Mouse (Mus musculus) embryo, embryonic 11.5 days (tissue): ENCODE data around the gene Slc17a9.
"Not testable (repeated sequence)": the region's sequence is repeated elsewhere in the genome, so short reads cannot be mapped to it uniquely, and the experiment has no call there.

Source experiments
- DNase-seq: peaks from one replicate; pipeline ENCODE4 v3.0.0-alpha.2; 2012; ENCODE audit warnings: low read depth, low spot score

Slc17a9 gene

GRCm38 (mm10) chr2:180710276-180711155, 14.5 kb upstream of the Slc17a9 start:
- no peak for DNase-seq

- DNase-seq = no peak
Observed at GRCm38 (mm10) chr2:180711527-180711926, 13.5 kb upstream of the Slc17a9 start.

- DNase-seq = no peak
Observed at GRCm38 (mm10) chr2:180712037-180712689, 12.9 kb upstream of the Slc17a9 start.

DNA sequence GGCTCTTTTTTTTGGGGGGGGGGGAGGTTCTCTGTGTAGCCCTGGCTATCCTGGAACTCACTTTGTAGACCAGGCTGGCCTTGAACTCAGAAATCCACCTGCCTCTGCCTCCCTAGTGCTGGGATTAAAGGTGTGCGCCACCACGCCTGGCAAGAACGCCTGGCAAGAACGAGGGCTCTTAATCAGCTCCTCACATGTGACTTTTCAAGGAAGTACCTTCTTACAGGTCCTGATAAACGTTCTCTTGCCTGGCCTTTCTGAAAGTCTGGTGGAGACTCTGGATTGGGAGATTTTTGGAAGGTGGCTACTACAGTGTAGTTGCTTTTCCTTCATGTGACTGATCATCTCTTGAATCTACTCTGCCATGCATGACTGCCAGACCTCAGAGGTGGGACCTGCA, 2.3 kb upstream of the Slc17a9 start:
- not testable (repeated sequence) for DNase-seq

GRCm38 (mm10) chr2:180723865-180724264, 1.2 kb upstream of the Slc17a9 start:
- DNase-seq = no peak

GRCm38 (mm10) chr2:180725414-180725778, 333 bp downstream of the Slc17a9 start:
- DNase-seq = no peak

DNA sequence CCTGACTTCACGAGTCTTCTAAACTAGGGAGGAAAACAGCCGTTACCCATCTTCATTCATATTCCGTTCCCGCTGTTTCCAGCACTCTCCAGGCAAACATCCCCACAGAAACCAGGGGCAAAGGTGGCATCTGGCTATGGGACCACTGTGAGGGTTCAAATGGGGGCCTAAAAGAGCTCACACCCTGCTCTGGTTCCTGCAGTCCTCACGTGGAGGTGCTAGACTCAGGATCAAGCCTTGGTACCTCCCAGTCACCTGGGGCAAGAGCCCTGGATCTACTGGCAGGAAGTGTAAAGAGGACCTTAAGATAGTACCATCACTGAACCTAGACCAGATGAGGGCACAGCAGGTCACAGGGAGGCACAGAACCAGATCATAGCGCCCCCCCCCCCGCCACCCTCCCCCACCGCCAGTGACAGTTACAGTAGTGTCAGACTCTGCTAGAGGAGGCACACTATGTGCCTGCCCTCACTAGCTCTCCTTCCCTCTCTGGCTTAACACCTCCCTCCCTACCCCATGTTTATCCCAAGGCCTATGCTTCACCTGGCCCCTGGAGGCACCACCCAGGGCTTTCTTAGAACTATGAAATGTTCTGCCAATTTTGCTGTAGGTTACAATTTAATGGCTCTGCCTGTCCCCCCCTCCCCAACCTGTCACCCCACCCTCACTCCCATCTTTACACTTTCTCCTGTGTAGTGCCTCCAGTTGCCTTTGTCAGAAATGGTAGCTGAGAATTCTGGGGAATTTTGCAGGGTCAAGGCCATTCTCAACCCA, 980 bp downstream of the Slc17a9 start:
- DNase-seq = no peak

DNA sequence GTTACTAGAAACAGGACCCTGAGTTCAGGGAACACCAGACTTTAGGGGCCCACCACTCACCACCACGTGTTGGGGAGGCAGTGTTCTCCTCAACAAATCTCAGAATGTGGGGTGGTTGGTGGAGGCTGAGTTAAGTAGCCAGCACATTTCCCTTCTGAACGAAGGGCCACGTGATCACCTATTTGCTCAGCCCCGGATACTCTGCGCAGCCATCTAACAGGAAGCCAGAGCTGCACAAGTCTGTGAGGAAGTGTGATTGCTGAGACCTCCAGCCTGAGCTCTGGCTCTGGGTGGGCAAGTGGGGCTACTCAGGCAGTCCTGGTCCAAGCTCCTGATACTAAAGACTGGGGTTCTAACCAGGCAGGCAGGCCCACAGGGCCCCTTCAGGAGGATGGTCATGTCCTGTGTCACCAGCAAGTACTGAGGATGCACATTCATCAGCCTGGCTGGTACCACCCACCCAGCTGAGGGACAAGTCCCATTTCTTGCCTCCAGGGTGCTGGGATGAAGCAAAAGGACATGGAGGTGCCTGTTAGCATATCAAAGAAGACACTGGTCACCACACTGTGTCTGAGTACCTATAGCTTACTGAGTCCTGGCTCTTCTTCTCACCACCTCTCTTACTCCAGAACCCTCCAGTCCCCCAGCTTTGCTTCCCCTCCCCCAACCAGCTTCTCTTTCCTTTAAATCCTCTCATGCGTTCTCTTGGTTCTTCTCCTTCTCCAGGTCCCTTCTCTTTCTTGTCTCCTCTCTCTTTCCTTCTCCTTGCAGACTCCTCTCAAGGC, 1.8 kb downstream of the Slc17a9 start:
- no peak for DNase-seq

DNA sequence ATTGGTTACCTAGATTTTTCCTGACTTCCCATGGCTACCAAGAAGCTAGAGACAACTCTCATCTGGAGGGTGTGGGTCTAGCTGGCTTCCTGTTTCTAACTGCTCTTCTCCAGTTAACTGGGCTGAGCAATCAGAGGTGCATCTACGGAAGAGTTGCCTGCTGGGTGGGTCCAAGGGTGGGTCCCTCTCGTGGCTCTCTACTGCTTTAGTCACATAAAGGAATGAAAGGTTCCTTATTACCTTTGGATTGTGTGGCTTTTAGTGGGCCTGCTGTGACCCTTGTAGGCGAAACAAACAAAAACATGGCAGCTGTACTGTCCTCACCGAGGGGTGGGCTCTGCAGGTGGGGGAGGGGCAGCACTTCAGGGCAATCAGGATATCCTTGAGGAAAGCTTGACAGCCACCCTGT, 2.6 kb downstream of the Slc17a9 start:
- DNase-seq = no peak

- no peak for DNase-seq
Observed at GRCm38 (mm10) chr2:180731036-180731435, 6.0 kb downstream of the Slc17a9 start.

DNA sequence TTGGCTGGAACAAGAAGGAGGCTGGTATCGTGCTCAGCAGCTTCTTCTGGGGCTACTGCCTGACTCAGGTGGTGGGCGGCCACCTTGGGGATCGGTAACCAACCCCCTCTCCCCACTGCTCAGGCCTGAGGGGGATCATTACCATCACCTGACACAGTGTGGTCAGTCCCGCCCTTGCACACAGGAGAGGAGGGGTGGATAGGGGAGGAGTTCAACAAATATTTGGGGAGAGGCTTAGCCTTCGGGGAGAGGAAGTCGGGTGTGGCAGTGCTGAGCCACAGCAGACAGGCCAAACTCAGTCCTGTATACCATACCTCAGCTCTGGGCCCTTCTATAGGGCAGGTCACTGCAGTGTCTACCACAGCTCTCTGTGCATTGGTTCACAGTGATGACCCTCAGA, 6.9 kb downstream of the Slc17a9 start:
- no peak for DNase-seq

GRCm38 (mm10) chr2:180735232-180735631, 10.2 kb downstream of the Slc17a9 start:
- DNase-seq = no peak

DNA sequence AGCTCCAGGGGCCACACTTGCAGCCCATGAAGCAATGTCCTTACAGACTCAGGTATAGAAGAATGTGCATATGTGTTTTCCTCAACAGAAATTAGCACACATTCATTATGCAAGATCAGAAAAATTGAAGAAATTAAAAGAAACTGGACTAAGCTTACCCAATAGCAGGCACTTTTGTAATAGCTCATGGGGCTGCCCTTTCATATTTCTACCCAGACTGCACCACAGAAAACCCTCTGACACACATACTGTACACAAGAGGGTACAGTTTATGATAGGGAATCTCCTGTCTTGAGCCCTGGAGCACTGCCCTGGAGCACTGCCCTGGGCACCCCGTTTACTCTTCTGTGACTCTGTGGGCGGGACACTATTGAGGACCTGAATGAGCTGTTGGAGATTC, 12.9 kb downstream of the Slc17a9 start:
- no peak for DNase-seq

DNA sequence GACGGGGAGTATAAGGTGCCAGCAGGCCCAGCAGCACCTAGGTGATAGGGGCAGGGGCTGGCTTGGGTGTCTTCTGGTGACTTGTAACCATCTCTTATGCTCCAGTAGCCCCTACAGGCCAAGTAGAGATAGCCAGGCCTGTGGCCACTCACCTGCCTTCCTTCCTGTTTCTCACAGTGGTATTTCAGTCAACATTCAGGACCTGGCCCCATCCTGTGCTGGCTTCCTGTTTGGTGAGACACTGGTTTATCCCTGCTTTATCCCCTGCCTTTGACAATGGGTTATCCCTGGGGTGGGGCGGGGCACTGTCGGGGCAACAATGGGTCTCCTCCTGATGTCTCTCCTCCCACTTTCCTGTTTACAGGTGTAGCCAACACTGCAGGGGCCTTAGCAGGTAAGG, 15.3 kb downstream of the Slc17a9 start:
- DNase-seq = no peak

DNA sequence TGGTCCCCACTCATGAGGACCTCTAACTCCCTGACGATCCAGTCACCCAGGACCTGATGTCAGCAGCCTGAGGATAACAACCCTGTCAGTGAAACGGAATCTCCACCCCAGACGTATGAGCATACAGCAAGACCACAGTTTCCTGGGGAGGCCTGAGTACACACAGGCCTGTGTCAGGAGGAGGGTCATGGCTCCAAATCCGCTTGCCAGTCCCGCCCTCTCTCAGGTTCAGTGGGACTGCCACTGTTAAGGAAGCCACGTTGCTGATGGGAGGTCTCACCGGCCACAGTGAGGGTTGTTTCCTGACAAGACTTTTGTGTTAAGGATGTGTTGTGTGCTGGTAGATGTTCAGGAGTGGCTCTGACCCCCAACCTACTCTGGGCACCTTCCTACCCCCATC, 16.4 kb downstream of the Slc17a9 start:
- DNase-seq = no peak

DNA sequence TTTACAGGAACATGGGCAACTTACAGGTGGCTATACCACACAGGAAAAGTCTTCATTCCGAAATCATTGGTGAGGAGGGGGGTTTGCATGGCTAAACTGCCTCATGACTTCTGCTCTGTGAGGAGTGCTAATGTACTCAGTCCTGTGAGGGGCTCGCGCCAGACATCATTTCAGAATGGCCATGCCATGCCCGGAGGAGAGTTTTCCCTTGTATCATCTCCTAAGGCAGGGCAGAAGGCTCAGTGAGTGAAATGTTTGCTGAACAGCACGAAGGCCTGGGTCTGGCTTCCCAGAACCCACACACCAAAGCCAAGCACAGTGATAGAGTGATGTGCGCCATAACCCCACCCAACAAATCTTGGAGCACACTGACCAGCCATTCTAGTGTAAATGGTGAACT, 17.8 kb downstream of the Slc17a9 start:
- no peak for DNase-seq

GRCm38 (mm10) chr2:180743321-180743720, 18.3 kb downstream of the Slc17a9 start:
- DNase-seq = no peak

DNA sequence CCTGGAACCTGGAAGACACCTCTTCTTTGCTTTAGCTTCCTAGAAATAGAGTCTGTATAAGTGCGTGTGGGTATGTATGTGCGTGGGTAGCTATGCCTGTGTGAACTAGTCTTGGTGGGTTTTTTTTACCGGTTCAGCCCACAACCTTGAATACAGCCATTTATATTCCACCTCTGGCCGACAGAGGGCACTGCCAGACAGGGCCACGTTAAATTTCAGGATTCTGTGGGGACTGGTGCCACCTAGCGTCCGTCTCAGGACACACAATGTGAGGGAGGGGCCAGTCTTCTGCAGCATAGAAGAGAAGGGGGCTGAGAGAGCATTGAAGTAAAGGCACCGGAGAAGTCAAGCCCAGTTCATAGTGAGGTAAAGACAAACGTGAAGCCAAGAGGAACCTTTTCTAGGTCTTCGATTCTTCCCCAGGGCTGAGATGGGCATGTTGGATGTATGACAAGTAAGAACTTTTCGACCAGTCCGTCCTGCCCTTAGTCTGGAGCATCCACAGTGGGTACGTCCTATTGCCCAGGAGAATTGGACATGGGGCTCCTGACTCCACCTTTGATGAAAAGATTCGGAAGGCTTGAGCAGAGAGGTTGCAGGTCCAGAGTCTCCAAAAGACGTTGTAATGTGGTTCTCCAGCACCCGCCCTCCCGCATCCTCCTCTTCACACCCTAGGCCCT, 20.3 kb downstream of the Slc17a9 start:
- peak; percentile 78 for DNase-seq

- DNase-seq = no peak
Observed at GRCm38 (mm10) chr2:180746569-180747192, 21.6 kb downstream of the Slc17a9 start.

DNA sequence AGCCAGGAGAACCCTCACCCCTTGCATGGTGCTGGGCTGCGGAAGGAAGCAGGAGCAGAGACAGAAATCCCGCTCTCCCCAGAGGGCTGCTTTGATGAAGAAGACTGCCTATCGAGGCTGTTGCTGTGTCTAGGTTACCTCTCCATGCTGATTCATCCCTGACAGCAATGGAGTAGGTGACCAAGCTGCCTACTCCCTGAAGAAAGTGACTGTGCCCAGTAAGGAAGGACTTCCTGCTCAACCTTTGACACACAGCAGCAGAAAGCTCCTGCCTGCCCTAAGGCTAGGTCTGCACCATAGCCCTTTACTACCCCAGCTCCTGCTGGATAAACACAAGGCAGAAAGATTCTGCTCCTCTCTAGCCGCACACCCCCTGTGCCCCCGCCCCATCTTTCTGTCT, 23.8 kb downstream of the Slc17a9 start:
- DNase-seq = no peak
